Mouse (Mus musculus) cortical plate, adult 2 months (tissue): Measurements from ENCODE around the gene Dhrs1. TPM values are rescaled to one million over a fixed set of nuclear protein-coding genes. Genes with fewer than 3 reads are reported as not detected.

Source experiments
- H3K27ac ChIP-seq: fragments of 200-500 bp; 2 replicates; pipeline ENCODE4 v1.5.1; 2012; ENCODE audit warnings: low read length, control low read depth, inconsistent platforms; ENCODE audit not compliant: insufficient read depth
- H3K4me1 ChIP-seq: fragments of 200-500 bp; 2 replicates; pipeline ENCODE4 v1.6.1; 2011; ENCODE audit warnings: low read length; ENCODE audit not compliant: control insufficient read depth, insufficient read depth
- H3K4me3 ChIP-seq: fragments of 200-500 bp; 2 replicates; pipeline ENCODE4 v1.5.1; 2011; ENCODE audit warnings: mild to moderate bottlenecking, low read length, control low read depth; ENCODE audit not compliant: insufficient read depth
- CTCF ChIP-seq: fragments of 200-500 bp; IDR thresholded peaks from 2 replicates; pipeline ENCODE4 v1.5.1; 2011; ENCODE audit warnings: mild to moderate bottlenecking, control low read depth, low read length; ENCODE audit not compliant: insufficient read depth; ENCODE audit errors: extremely low read depth
- POLR2A ChIP-seq: fragments of 200-500 bp; IDR thresholded peaks from 2 replicates; pipeline ENCODE4 v1.6.1; 2011; ENCODE audit warnings: mild to moderate bottlenecking, low read length, control low read depth; ENCODE audit not compliant: insufficient read depth; ENCODE audit errors: extremely low read depth
- polyA plus RNA-seq: library from polyadenylated mRNA; depleted of rRNA; stranded (reverse); fragments of >200 nt; gene quantifications from 2 replicates; pipeline ENCODE4 v1.2.3, GENCODE M21; 2012

Dhrs1 gene
- polyA plus RNA-seq, 1 experiment, result 117 TPM

DNA sequence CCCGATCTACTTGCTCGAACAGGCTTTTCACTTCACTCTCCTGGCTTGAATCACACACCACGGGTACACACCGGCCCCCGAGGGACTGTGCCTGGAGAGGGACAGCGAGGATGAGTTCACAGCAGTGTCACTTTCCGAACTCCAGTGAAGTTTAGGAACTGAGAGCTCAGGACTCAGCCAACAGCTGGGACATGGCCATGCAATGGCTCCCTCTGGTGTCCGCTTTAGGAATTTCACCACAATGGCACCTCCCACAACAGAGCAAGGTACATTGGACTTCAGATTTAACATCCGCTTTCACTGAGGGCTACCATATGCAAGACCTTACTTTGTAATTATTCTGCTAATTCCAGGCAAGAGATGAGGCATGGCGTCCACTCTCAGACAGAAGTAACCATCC lies 1.8 kb downstream of the Dhrs1 start:
- Histone ChIP-seq H3K27ac (no peak overlapping the region), H3K4me1 (peaks cover 2% of the 10 kb centered on the region; the same call in 1 of the 2 replicates), H3K4me3 (peak overlapping the region; percentile 0; the same call in 1 of the 2 replicates)
- TF ChIP-seq POLR2A, result no peak
- TF ChIP-seq CTCF, result peak; percentile 97

GRCm38 (mm10) chr14:55737086-55737687 lies 8.3 kb downstream of the Dhrs1 start:
- no peak overlapping the region for H3K4me3 ChIP-seq
- no peak overlapping the region for H3K27ac ChIP-seq
- TF ChIP-seq POLR2A, result no peak
- TF ChIP-seq CTCF, result no peak
- H3K4me1 ChIP-seq, result no peaks in the 10 kb centered on the region

DNA sequence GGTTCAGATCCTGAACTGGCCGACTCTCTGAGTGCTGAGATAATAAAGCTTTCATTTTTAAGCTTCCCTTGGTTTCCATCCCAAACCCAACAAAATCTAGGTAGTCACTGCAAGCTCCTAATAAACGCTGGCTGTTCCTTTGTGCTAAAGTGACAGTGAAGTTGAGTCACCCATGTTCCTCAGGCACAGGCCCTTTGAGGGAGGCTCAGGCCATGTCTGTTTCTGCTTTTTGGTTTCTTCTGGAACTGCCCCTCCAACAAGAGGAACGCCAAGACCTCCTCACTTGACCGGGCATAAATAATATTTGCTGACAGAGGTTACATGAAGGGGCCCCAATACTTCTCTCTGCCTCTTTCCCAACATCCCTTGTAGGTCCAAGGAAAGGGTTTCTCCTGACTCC lies 9.7 kb downstream of the Dhrs1 start:
- peaks cover 1% of the 10 kb centered on the region; the same call in 1 of the 2 replicates for H3K4me1 ChIP-seq
- TF ChIP-seq POLR2A (no peak), CTCF (no peak)
- H3K27ac ChIP-seq, result no peak overlapping the region
- no peak overlapping the region for H3K4me3 ChIP-seq

DNA sequence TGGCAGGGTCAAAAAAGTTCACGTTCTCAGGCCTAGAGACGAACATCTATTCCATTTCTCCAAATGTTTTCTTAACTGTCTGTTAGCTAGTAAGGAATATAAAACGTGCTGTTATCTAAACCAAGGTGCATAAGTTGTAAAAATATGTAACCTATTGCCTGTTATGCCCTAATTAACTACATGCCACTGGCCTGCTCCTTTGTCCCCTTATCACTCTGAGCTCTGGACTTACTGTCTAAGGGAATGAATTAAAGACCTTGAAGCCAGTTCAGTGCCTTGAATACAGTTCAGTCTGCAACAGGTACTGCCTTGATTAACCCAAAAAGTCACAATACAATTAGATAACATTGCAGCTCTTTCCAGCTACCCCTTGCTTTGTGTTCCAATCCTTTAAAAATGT lies 10.2 kb downstream of the Dhrs1 start:
- Histone ChIP-seq H3K4me1 (peaks cover 2% of the 10 kb centered on the region; the same call in 1 of the 2 replicates), H3K27ac (no peak overlapping the region), H3K4me3 (no peak overlapping the region)
- TF ChIP-seq POLR2A (no peak), CTCF (no peak)

DNA sequence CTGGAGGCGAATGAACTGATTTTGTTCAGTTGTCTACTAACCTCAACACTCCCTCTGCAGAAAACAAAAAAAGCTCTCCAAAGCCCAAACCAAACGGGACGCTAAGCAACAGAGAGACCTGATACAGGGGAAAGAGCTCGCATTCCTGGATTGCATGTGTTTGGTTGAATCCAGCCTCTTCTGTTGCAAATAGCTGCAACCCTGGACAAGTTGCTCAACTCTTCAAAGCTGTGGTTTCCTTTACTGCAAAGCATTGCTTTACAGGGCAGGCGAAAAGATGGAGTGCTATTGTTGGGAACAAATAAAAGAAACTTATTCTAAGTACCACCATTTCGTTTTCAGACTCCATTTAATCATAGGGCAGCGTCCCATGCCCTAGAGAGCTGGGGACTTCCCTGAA lies 10.6 kb downstream of the Dhrs1 start:
- Histone ChIP-seq H3K4me3 (no peak overlapping the region), H3K27ac (no peak overlapping the region), H3K4me1 (peaks cover 2% of the 10 kb centered on the region; the same call in 1 of the 2 replicates)
- no peak for TF ChIP-seq CTCF
- TF ChIP-seq POLR2A, result no peak

GRCm38 (mm10) chr14:55733889-55734288 lies 11.6 kb downstream of the Dhrs1 start:
- TF ChIP-seq CTCF (no peak), POLR2A (no peak)
- Histone ChIP-seq H3K4me1 (peaks cover 2% of the 10 kb centered on the region; the same call in 1 of the 2 replicates), H3K4me3 (no peak overlapping the region), H3K27ac (no peak overlapping the region)

GRCm38 (mm10) chr14:55730531-55731032 lies 14.9 kb downstream of the Dhrs1 start:
- H3K4me1 ChIP-seq, result peaks cover 2% of the 10 kb centered on the region; the same call in 1 of the 2 replicates

DNA sequence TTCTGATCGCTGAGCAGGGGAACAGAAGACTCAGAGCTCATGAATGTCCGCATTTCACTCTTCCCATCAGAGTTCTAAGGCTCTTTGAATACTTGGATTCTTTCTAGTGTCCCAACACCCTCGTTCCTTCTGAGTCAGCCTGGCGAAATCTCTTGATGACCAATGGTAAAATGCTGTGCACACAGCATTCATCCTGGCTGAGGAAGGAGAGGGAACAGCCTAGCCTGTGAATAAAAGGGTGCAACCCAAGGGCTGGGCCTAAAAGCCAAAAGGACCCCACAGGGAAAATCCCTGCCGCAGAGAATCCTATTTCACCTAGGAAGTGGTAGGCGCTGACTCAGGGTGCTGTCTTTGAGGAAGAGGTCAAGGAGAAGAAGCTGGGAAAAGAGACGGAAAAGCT lies 15.4 kb downstream of the Dhrs1 start:
- H3K27ac ChIP-seq, result peak overlapping the region; percentile 28; the same call in 1 of the 2 replicates

More at GRCm38 (mm10) chr14:55730531-55731032, 14.9 kb downstream of the Dhrs1 start:
- Histone ChIP-seq H3K27ac (no peak overlapping the region), H3K4me3 (no peak overlapping the region)
- TF ChIP-seq CTCF (no peak), POLR2A (no peak)

GRCm38 (mm10) chr14:55727889-55728685 lies 17.4 kb downstream of the Dhrs1 start:
- H3K27ac ChIP-seq, result no peak overlapping the region
- TF ChIP-seq CTCF (no peak), POLR2A (no peak)

More for the DNA sequence above, 15.4 kb downstream of the Dhrs1 start:
- peaks cover 2% of the 10 kb centered on the region; the same call in 1 of the 2 replicates for H3K4me1 ChIP-seq
- TF ChIP-seq POLR2A (no peak), CTCF (no peak)
- no peak overlapping the region for H3K4me3 ChIP-seq

More at GRCm38 (mm10) chr14:55727889-55728685, 17.4 kb downstream of the Dhrs1 start:
- H3K4me1 ChIP-seq, result peaks cover 2% of the 10 kb centered on the region; the same call in 1 of the 2 replicates
- no peak overlapping the region for H3K4me3 ChIP-seq
